Mouse (Mus musculus) small intestine, adult 2 months (tissue): ENCODE data around the gene Uqcc2.

ENCODE experiments used
- CTCF ChIP-seq: fragments of 200-500 bp; IDR thresholded peaks from 2 replicates; pipeline ENCODE4 v1.5.1; 2012; ENCODE audit warnings: low read depth, mild to moderate bottlenecking, control low read depth, inconsistent platforms, low read length, moderate library complexity, mixed read lengths; ENCODE audit not compliant: insufficient replicate concordance, insufficient read length; ENCODE audit errors: extremely low read depth
- POLR2A ChIP-seq: fragments of 200-500 bp; IDR thresholded peaks from 2 replicates; pipeline ENCODE4 v1.6.1; 2012; ENCODE audit warnings: low read depth, mild to moderate bottlenecking, control low read depth, inconsistent platforms, low read length, moderate library complexity

DNA sequence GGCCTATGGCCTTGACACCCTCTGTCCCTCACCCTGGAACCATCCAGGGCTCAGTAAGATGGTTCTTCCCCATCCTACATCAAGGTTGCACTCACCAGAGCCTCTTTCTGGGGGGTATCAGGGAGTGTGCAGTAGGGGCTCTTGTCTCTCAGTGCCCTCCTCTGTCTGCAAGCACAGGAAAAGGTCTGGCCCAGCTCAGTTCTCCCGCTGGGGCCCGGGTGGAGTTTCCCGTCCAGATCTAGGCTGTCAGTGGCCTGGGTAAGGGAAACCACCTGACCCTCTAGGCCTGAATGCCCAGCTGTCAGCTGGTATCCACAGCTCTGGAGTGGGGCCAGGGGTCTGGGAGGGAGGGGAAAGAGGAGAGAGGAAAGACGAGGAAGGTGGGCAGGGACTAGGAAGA is 33.8 kb upstream of the Uqcc2 start, which contains the start of gene Ip6k3:
- TF ChIP-seq CTCF (no peak), POLR2A (no peak)
